Mouse (Mus musculus): ENCODE data around the gene Zfp281. TPM values are rescaled to one million over a fixed set of nuclear protein-coding genes. Genes with fewer than 3 reads are reported as not detected.

The Zfp281 gene
- polyA plus RNA-seq, 1 experiment = not detected

- 0 out of 2 replicates have a peak, but pooled peaks cover 5% of the 10 kb centered on the region for H3K4me1 ChIP-seq (ENCODE audit: control insufficient read depth, insufficient read depth, low read length)
- no peak overlapping the region for H3K27ac ChIP-seq (ENCODE audit: insufficient read depth, low read depth, low read length)
- WGBS = 76% methylated on average over 4 of the region's 4 CpGs
- TF ChIP-seq CTCF (IDR thresholded peaks at IDR 0.05; ENCODE audit: insufficient read depth, low read depth, low read length) = no peak
- no peak overlapping the region for H3K4me3 ChIP-seq (ENCODE audit: insufficient read depth, low read depth, low read length)
Measured at GRCm38 (mm10) chr1:136673293-136673692, 48.6 kb downstream of the Zfp281 start.

GRCm38 (mm10) chr1:136674548-136675455 is 50.1 kb downstream of the Zfp281 start:
- no peak overlapping the region for H3K4me3 ChIP-seq (ENCODE audit: insufficient read depth, low read depth, low read length)
- no peak overlapping the region for H3K27ac ChIP-seq (ENCODE audit: insufficient read depth, low read depth, low read length)
- H3K4me1 ChIP-seq (ENCODE audit: control insufficient read depth, insufficient read depth, low read length) = 0 out of 2 replicates have a peak, but pooled peaks cover 5% of the 10 kb centered on the region
- WGBS = 62% methylated on average over 25 of the region's 25 CpGs
- TF ChIP-seq POLR2A (IDR thresholded peaks at IDR 0.05; ENCODE audit: insufficient read depth, low read depth, low read length) (no peak), CTCF (IDR thresholded peaks at IDR 0.05; ENCODE audit: insufficient read depth, low read depth, low read length) (no peak)

- TF ChIP-seq POLR2A (IDR thresholded peaks at IDR 0.05; ENCODE audit: insufficient read depth, low read depth, low read length) (no peak), CTCF (IDR thresholded peaks at IDR 0.05; ENCODE audit: insufficient read depth, low read depth, low read length) (no peak)
- no peak overlapping the region for H3K27ac ChIP-seq (ENCODE audit: insufficient read depth, low read depth, low read length)
- WGBS = 87% methylated on average over 16 of the region's 16 CpGs
Measured at GRCm38 (mm10) chr1:136675736-136676444, 51.2 kb downstream of the Zfp281 start.

GRCm38 (mm10) chr1:136676445-136676755 is 51.7 kb downstream of the Zfp281 start:
- H3K4me1 ChIP-seq (ENCODE audit: control insufficient read depth, insufficient read depth, low read length) = 0 out of 2 replicates have a peak, but pooled peaks cover 2% of the 10 kb centered on the region
- H3K4me3 ChIP-seq (ENCODE audit: insufficient read depth, low read depth, low read length) = no peak overlapping the region
- no peak overlapping the region for H3K27ac ChIP-seq (ENCODE audit: insufficient read depth, low read depth, low read length)
- WGBS = 94% methylated on average over 6 of the region's 6 CpGs
- TF ChIP-seq POLR2A (IDR thresholded peaks at IDR 0.05; ENCODE audit: insufficient read depth, low read depth, low read length) (no peak), CTCF (IDR thresholded peaks at IDR 0.05; ENCODE audit: insufficient read depth, low read depth, low read length) (no peak)

More at GRCm38 (mm10) chr1:136675736-136676444, 51.2 kb downstream of the Zfp281 start:
- 0 out of 2 replicates have a peak, but pooled peaks cover 2% of the 10 kb centered on the region for H3K4me1 ChIP-seq (ENCODE audit: control insufficient read depth, insufficient read depth, low read length)
- H3K4me3 ChIP-seq (ENCODE audit: insufficient read depth, low read depth, low read length) = no peak overlapping the region

- H3K4me1 ChIP-seq (ENCODE audit: control insufficient read depth, insufficient read depth, low read length) = peaks cover 3% of the 10 kb centered on the region
- no peak overlapping the region for H3K27ac ChIP-seq (ENCODE audit: insufficient read depth, low read depth, low read length)
- 96% methylated on average over 3 of the region's 3 CpGs for WGBS
- TF ChIP-seq CTCF (IDR thresholded peaks at IDR 0.05; ENCODE audit: insufficient read depth, low read depth, low read length) (no peak), POLR2A (IDR thresholded peaks at IDR 0.05; ENCODE audit: insufficient read depth, low read depth, low read length) (no peak)
- no peak overlapping the region for H3K4me3 ChIP-seq (ENCODE audit: insufficient read depth, low read depth, low read length)
Measured at GRCm38 (mm10) chr1:136677847-136678325, 53.2 kb downstream of the Zfp281 start.

GRCm38 (mm10) chr1:136678836-136679235 is 54.1 kb downstream of the Zfp281 start:
- 83% methylated on average over 4 of the region's 4 CpGs for WGBS
- peaks cover 9% of the 10 kb centered on the region for H3K4me1 ChIP-seq (ENCODE audit: control insufficient read depth, insufficient read depth, low read length)
- no peak for TF ChIP-seq POLR2A (IDR thresholded peaks at IDR 0.05; ENCODE audit: insufficient read depth, low read depth, low read length)
- no peak for TF ChIP-seq CTCF (IDR thresholded peaks at IDR 0.05; ENCODE audit: insufficient read depth, low read depth, low read length)
- no peak overlapping the region for H3K27ac ChIP-seq (ENCODE audit: insufficient read depth, low read depth, low read length)
- no peak overlapping the region for H3K4me3 ChIP-seq (ENCODE audit: insufficient read depth, low read depth, low read length)

Other genes with a start within 250 kb of the Zfp281 start
- gene Ddx59, start 209.6 kb upstream of the Zfp281 start, polyA plus RNA-seq (2012; ENCODE audit: insufficient read depth, insufficient read length, low replicate concordance, missing spikeins) = not detected in 2 replicates
- gene Kif14, start 158.6 kb upstream of the Zfp281 start, polyA plus RNA-seq (2012; ENCODE audit: insufficient read depth, insufficient read length, low replicate concordance, missing spikeins) = not detected in 2 replicates

Data from olfactory bulb, adult 2 months (tissue).